Mouse (Mus musculus): Measurements from ENCODE around the gene Snx3.

The Snx3 gene

GRCm38 (mm10) chr10:42501775-42502348 is at the start of gene Snx3:
Gene Snx3, plus strand, starts transcription at chr10:42502030.
- DNase-seq (ENCODE audit: low read depth), result peak; percentile 96

GRCm38 (mm10) chr10:42454266-42454665 is 47.6 kb upstream of the Snx3 start:
- no peak for DNase-seq (ENCODE audit: low read depth)

GRCm38 (mm10) chr10:42454690-42455089 is 47.1 kb upstream of the Snx3 start:
- DNase-seq (ENCODE audit: low read depth), result no peak

GRCm38 (mm10) chr10:42455981-42456380 is 45.8 kb upstream of the Snx3 start:
- DNase-seq (ENCODE audit: low read depth), result no peak

GRCm38 (mm10) chr10:42457557-42458191 is 44.2 kb upstream of the Snx3 start:
- DNase-seq (ENCODE audit: low read depth), result no peak

GRCm38 (mm10) chr10:42464224-42464623 is 37.6 kb upstream of the Snx3 start:
- no peak for DNase-seq (ENCODE audit: low read depth)

GRCm38 (mm10) chr10:42464805-42465204 is 37.0 kb upstream of the Snx3 start:
- DNase-seq (ENCODE audit: low read depth), result no peak

- DNase-seq (ENCODE audit: low read depth), result no peak
Measured at GRCm38 (mm10) chr10:42474946-42475514, 26.8 kb upstream of the Snx3 start.

- DNase-seq (ENCODE audit: low read depth), result no peak
Measured at GRCm38 (mm10) chr10:42476774-42477475, 24.9 kb upstream of the Snx3 start.

- DNase-seq (ENCODE audit: low read depth), result no peak
Measured at GRCm38 (mm10) chr10:42477550-42478340, 24.1 kb upstream of the Snx3 start.

- peak; percentile 90 for DNase-seq (ENCODE audit: low read depth)
Measured at GRCm38 (mm10) chr10:42478341-42478720, 23.5 kb upstream of the Snx3 start, which contains the start of gene Afg1l. Gene Afg1l, minus strand, starts transcription at chr10:42478565.

GRCm38 (mm10) chr10:42480719-42481118 is 21.1 kb upstream of the Snx3 start:
- DNase-seq (ENCODE audit: low read depth), result no peak

- no peak for DNase-seq (ENCODE audit: low read depth)
Measured at GRCm38 (mm10) chr10:42488606-42489296, 13.1 kb upstream of the Snx3 start.

GRCm38 (mm10) chr10:42491158-42491557 is 10.7 kb upstream of the Snx3 start:
- DNase-seq (ENCODE audit: low read depth), result no peak

GRCm38 (mm10) chr10:42492027-42492771 is 9.6 kb upstream of the Snx3 start:
- DNase-seq (ENCODE audit: low read depth), result no peak

- DNase-seq (ENCODE audit: low read depth), result no peak
Measured at GRCm38 (mm10) chr10:42493000-42493399, 8.8 kb upstream of the Snx3 start.

GRCm38 (mm10) chr10:42500611-42501010 is 1.2 kb upstream of the Snx3 start:
- no peak for DNase-seq (ENCODE audit: low read depth)

GRCm38 (mm10) chr10:42501161-42501560 is 669 bp upstream of the Snx3 start:
- DNase-seq (ENCODE audit: low read depth), result no peak

- DNase-seq (ENCODE audit: low read depth), result peak; percentile 49
Measured at GRCm38 (mm10) chr10:42502349-42503111, 700 bp downstream of the Snx3 start.

- no peak for DNase-seq (ENCODE audit: low read depth)
Measured at GRCm38 (mm10) chr10:42504096-42504710, 2.4 kb downstream of the Snx3 start.
